Mouse (Mus musculus): ENCODE data around the gene Ugt1a7c. TPM values are rescaled to one million over a fixed set of nuclear protein-coding genes. Genes with fewer than 3 reads are reported as not detected.

Gene Ugt1a7c
- total and polyA plus RNA-seq, 3 experiments, result 2.2 to 15.3 (median 11.1) TPM

DNA sequence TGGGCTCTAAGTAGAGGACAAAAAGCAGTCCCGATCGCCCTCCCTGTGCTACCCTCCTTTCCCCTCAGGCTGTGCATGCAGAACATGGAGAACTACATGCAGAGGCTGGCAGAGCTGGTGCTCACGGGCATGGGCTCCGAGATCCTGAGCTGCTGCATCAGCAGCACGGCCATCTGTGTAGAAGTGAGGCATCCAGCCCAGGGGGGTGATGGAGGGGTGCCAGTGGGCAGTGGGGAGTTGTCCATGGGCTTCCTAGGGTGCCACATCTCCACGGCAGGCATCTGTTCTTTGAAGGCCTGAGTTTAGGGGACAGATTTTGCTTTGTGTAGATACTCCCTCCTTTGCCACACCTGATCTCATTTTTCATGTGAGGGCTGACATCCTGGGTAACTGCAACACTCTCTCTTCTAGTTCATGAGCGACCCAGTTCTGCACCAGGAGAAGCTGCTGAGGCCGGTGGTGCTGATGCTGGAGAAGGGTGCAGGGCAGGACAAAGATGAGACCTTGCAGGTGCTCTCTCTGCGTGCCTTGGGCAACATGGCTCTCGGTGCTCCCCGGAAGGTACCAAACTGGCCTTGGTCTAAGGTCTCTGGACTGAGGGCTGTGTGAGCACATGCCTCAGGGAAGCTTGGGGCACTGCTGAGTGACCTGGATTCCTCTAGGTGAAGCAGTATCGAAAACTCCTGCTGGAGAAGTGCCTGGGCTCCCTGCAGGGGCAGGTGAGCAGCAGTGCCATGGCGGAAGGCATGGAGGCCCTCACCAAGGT is 161.3 kb downstream of the Ugt1a7c start:
- in situ Hi-C loops (cut with MboI; ENCODE audit: low pct_ligation_motif_present, low pct_unique_long_range_greater_than_20kb, low sequenced_read_pairs) (no loop called here), dilution Hi-C loops (cut with MboI; ENCODE audit: extremely low pct_ligation_motif_present, extremely low pct_unique_long_range_greater_than_20kb, low sequenced_read_pairs) (no loop called here)
- H3K4me1 ChIP-seq (ENCODE audit: control insufficient read depth in 1 of 2, insufficient read depth in 2 of 2), result peaks cover 2 to 22% of the 10 kb centered on the region in 2 experiments; a peak in 3 of 4 replicates
- peaks cover 7% of the 10 kb centered on the region for H3K27me3 ChIP-seq (replicated peaks)
- no peak overlapping the region for H3K27ac ChIP-seq (ENCODE audit: insufficient read depth, low read depth)
- TF ChIP-seq BHLHE40 (IDR thresholded peaks at IDR 0.05; ENCODE audit: low read depth, low read length) (no peak), ELF1 (IDR thresholded peaks at IDR 0.05; ENCODE audit: low read depth, low read length) (no peak), UBTF (IDR thresholded peaks at IDR 0.05; ENCODE audit: low read depth, low read length) (no peak), JUN (IDR thresholded peaks at IDR 0.05; ENCODE audit: insufficient read depth, low read depth, low read length) (no peak), TBP (conservative IDR thresholded peaks at IDR 0.05; ENCODE audit: low read depth, low read length) (no peak), POLR2AphosphoS2 (IDR thresholded peaks at IDR 0.05; ENCODE audit: low read depth, low read length) (no peak), ZC3H11A (IDR thresholded peaks at IDR 0.05; ENCODE audit: low read depth, low read length) (no peak), MYC (IDR thresholded peaks at IDR 0.05; ENCODE audit: low read depth, low read length) (no peak), CHD2 (IDR thresholded peaks at IDR 0.05; ENCODE audit: low read length) (no peak), TCF12 (IDR thresholded peaks at IDR 0.05; ENCODE audit: low read depth, low read length) (no peak), ZNF384 (IDR thresholded peaks at IDR 0.05; ENCODE audit: low read depth, low read length) (no peak), RCOR1 (conservative IDR thresholded peaks at IDR 0.05; ENCODE audit: low read depth, low read length) (no peak), SIN3A (IDR thresholded peaks at IDR 0.05; ENCODE audit: low read length) (no peak), MEF2A (IDR thresholded peaks at IDR 0.05; ENCODE audit: borderline replicate concordance, low read depth, low read length) (no peak)
- DNase-seq (ENCODE audit: extremely low read depth), result no peak
- no peak overlapping the region for H3K4me3 ChIP-seq (replicated peaks in 1 of 3; ENCODE audit: low read depth in 2 of 3, low read length in 2 of 3, poor library complexity in 1 of 3)
- no peaks in the 10 kb centered on the region for H3K79me2 ChIP-seq (replicated peaks; ENCODE audit: control insufficient read depth, extremely low read depth, insufficient read depth, poor library complexity, severe bottlenecking)
- H3K4me2 ChIP-seq (ENCODE audit: insufficient read depth, low read depth, poor library complexity, severe bottlenecking), result no peak overlapping the region
- no peak overlapping the region for H3K9ac ChIP-seq (ENCODE audit: insufficient read depth, low read depth)
- H3K9me3 ChIP-seq (replicated peaks; ENCODE audit: low read length), result peaks cover 58% of the 10 kb centered on the region
- peaks cover 3 to 15% of the 10 kb centered on the region in 2 experiments for H3K36me3 ChIP-seq (replicated peaks in 1 of 2; ENCODE audit: control insufficient read depth in 1 of 2, insufficient read depth in 1 of 2, low read length in 1 of 2)

DNA sequence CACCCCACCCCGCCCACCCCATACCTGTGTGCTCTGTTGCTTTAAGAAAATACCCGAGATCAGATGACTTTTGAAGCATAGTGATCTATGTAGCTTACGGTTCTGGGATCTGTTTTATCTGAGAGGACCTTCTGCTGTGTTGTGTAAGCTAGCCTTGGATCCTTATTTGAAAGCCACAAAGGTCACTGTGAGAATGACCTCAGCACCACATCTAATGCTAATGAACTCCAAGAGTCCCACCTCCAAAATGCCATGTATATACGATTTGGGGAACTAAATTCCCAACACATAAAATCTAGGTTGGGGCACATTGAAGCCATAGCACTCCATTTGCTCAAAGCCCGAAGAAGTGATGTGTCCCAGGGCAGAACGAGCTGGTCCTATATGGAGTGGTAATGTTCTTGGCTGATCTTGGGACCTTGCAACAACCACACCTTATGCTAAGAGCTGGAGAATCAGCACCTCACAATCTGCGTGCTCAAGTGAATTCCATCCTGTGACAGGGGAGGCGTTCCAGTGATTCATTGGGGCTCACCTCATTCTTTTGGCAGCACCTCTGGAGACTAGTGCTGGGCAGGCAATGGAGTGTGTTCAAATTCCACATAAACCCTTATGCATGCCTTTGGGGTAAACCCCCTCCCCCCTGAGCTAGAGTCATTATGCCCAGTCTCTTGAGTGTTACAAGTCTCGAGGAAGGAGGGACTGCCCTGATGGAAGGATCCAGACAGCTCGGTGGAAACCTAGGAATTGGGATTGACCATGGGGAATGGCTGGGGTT is 162.2 kb downstream of the Ugt1a7c start:
- peaks cover 56% of the 10 kb centered on the region for H3K9me3 ChIP-seq (replicated peaks; ENCODE audit: low read length)
- TF ChIP-seq USF2 (conservative IDR thresholded peaks at IDR 0.05; ENCODE audit: low read depth, low read length) (no peak), CHD2 (IDR thresholded peaks at IDR 0.05; ENCODE audit: low read length) (no peak), POLR2A (IDR thresholded peaks at IDR 0.05; ENCODE audit: low read depth, low read length) (no peak), E2F4 (IDR thresholded peaks at IDR 0.05; ENCODE audit: insufficient replicate concordance, low read depth, low read length) (no peak), POLR2AphosphoS2 (IDR thresholded peaks at IDR 0.05; ENCODE audit: low read depth, low read length) (no peak), ZC3H11A (IDR thresholded peaks at IDR 0.05; ENCODE audit: low read depth, low read length) (no peak), MEF2A (IDR thresholded peaks at IDR 0.05; ENCODE audit: borderline replicate concordance, low read depth, low read length) (no peak), PAX5 (IDR thresholded peaks at IDR 0.05; ENCODE audit: low read length) (no peak), CHD1 (IDR thresholded peaks at IDR 0.05; ENCODE audit: low read depth, low read length) (no peak), JUND (conservative IDR thresholded peaks at IDR 0.05; ENCODE audit: low read depth, low read length) (no peak), ETS1 (conservative IDR thresholded peaks at IDR 0.05; ENCODE audit: low read depth, low read length) (no peak), MYC (IDR thresholded peaks at IDR 0.05; ENCODE audit: low read depth, low read length) (no peak), MAX (IDR thresholded peaks at IDR 0.05; ENCODE audit: low read length) (no peak), RCOR1 (conservative IDR thresholded peaks at IDR 0.05; ENCODE audit: low read depth, low read length) (no peak), IRF4 (IDR thresholded peaks at IDR 0.05; ENCODE audit: low read depth, low read length) (no peak), NRF1 (IDR thresholded peaks at IDR 0.05; ENCODE audit: low read depth, low read length) (no peak)
- in situ Hi-C loops (cut with MboI; ENCODE audit: low pct_ligation_motif_present, low pct_unique_long_range_greater_than_20kb, low sequenced_read_pairs), result no loop called here

More for the DNA sequence above, 162.2 kb downstream of the Ugt1a7c start:
- H3K9ac ChIP-seq (ENCODE audit: insufficient read depth, low read depth), result no peak overlapping the region
- dilution Hi-C loops (cut with MboI; ENCODE audit: extremely low pct_ligation_motif_present, extremely low pct_unique_long_range_greater_than_20kb, low sequenced_read_pairs), result no loop called here
- H3K4me1 ChIP-seq (ENCODE audit: control insufficient read depth in 1 of 2, insufficient read depth in 2 of 2), result peaks cover 2 to 29% of the 10 kb centered on the region in 2 experiments; a peak in 3 of 4 replicates
- no peak overlapping the region for H3K4me3 ChIP-seq (replicated peaks in 1 of 3; ENCODE audit: low read depth in 2 of 3, low read length in 2 of 3, poor library complexity in 1 of 3)
- H3K79me2 ChIP-seq (replicated peaks; ENCODE audit: control insufficient read depth, extremely low read depth, insufficient read depth, poor library complexity, severe bottlenecking), result no peaks in the 10 kb centered on the region
- H3K27ac ChIP-seq (ENCODE audit: insufficient read depth, low read depth), result no peak overlapping the region
- peaks cover 6% of the 10 kb centered on the region for H3K27me3 ChIP-seq (replicated peaks)
- H3K4me2 ChIP-seq (ENCODE audit: insufficient read depth, low read depth, poor library complexity, severe bottlenecking), result no peak overlapping the region
- peaks cover 3 to 23% of the 10 kb centered on the region in 2 experiments for H3K36me3 ChIP-seq (replicated peaks in 1 of 2; ENCODE audit: control insufficient read depth in 1 of 2, insufficient read depth in 1 of 2, low read length in 1 of 2)
- no peak for DNase-seq (ENCODE audit: extremely low read depth)

All from CH12.LX (cell line).